Mouse (Mus musculus): Measurements from ENCODE around the gene Pald1.

DNA sequence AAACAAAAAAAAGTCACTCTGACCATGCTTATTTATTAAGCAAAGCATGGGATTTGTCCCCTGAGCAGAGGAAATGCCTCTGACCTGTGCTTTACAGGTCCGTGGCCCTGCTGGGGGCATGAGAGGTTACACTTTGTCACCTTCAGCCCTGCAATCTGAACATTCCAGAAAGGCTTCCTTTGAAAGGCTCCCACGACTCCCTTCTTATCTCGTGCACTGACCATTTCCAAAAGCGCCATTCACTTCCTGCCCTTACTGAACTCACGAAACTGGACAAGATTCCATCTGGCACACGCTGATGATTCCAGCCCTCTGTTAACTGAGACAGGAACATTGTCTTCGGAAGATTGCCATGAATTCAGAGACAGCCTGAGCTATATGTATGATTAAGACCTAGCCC is 69.6 kb downstream of the Pald1 start:
- TF ChIP-seq POLR2A (IDR thresholded peaks at IDR 0.05; ENCODE audit: low read depth, low read length), result no peak
- no peak for TF ChIP-seq CTCF (IDR thresholded peaks at IDR 0.05; ENCODE audit: extremely low read depth, insufficient read depth, insufficient read length, insufficient replicate concordance)

Measured in spleen, adult 2 months (tissue).